Mouse (Mus musculus) heart, postnatal 4 days (tissue): ENCODE results near the gene Itgal. TPM values are rescaled to one million over a fixed set of nuclear protein-coding genes. Genes with fewer than 3 reads are reported as not detected.
"Not testable (repeated sequence)": the region's sequence is repeated elsewhere in the genome, so short reads cannot be mapped to it uniquely, and the experiment has no call there.

ENCODE experiments used
- DNase-seq: peaks from one replicate; pipeline ENCODE4 v3.0.0; 2021
- total RNA-seq, 2 experiments: library from RNA; stranded (reverse); gene quantifications; 2 replicates each; pipeline ENCODE4 v1.2.3; 2021

Gene Itgal
- total RNA-seq, 2 experiments from 2014 or later, result 2.3 TPM

DNA sequence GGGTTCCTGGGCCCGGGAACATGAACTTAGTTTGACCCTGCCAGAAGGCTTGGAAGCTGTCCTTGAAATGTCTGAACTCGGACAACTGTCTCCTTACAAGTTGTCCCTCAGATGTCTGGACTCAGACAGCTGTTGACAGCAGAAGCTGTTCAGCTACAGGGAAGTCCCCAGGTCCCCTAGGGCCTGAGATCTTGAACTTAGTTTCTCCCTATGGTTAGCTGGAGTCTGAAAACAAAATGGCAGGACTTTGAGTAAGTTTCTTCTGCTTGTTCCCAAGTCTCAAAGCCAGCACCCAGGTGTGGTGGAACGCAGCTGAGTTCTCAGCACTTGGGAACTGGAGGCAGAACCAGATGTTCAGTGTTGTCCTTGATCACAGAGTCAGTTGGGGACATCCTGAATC lies 16.0 kb upstream of the Itgal start:
- DNase-seq, result peak; percentile 37

DNA sequence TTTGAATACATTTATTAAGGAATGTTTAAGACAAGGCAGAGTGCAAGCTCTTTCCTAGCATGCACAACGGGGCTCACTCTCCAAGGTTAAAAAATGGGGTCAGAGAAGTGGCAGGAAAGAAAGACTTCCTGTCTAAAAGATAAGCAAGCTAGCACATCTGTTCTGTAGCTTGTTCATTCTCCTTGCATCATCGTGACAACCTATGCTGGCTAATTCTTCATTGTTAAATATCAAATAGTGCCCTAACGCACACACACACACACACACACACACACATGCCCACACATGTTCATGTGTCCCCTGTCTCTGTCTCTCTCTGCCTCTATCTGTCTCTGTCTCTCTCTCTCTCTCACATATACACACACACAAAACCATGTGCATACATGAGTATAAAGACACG lies 14.9 kb upstream of the Itgal start:
- no peak for DNase-seq

DNA sequence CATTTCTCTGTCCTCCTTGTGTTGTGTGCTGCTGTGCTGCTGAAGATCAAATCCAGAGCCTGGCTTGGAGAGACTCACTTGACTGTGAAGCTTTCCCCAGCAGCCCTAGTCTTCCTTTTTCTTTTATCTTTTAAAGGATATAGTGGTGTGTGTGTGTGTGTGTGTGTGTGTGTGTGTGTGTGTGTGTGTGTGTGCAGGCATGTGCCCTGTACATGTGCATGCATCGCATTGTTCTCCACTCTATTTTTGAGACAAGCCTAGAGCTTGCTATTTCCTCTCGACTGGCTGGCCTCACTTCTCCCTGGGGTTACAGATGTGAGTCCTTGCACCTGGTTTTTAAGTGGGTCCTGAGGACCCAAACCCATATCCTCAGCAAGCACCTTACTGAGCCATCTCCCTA lies 13.9 kb upstream of the Itgal start:
- no peak for DNase-seq

DNA sequence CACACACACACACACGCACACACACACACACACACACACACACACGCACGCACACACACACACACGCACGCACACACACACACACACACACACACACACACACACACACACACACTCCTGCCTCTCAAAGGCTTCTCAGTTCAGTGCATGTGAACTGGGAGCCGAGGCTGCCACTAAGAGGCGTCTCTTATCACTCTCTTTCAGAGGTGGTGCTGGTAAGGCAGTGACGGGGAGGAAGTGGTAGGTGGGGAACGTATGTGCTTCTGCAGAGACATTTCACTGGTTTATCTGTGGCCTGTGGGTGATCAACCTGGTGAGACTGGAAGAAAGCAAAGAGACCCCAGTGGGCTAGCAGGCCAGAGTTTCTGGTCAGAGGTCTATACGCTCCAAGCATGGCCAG lies 10.9 kb upstream of the Itgal start:
- DNase-seq, result no peak

DNA sequence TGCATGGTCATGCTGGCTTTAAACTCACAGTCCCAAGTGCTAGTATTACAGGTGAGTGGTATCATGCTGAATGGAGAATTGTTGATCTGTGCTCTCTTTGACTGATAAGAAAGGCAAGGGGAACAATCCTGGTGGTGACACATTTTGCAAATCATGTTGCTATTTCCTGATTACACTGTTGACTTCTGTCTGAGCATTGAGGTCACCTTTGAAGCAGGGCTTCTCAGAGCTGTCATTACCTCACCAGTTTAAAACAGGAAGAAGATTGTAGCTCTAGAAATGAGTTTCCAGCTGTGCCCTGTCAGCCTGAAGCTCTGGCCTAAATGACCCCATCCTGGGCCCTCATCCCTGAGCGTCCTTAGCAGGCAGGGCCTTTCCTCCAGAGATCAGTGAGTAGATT lies 8.1 kb upstream of the Itgal start:
- DNase-seq, result no peak

DNA sequence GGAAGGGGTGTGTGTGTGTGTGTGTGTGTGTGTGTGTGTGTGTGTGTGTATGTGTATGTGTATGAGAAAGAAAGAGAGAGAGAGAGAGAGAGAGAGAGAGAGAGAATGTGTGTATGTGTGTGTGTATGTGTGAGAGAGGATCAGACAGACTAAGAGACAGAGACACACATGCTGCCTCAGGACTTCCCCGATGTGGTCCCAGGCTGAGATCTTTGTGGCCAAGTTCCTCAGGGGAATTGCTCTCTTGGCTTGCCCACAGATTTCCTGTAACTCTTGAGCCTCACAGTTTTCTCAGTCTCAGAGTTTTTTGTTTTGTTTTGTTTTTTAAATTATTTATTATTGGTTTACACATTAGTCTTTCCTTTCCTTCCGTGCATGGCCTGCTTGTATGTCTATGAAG lies 6.8 kb upstream of the Itgal start:
- no peak for DNase-seq

DNA sequence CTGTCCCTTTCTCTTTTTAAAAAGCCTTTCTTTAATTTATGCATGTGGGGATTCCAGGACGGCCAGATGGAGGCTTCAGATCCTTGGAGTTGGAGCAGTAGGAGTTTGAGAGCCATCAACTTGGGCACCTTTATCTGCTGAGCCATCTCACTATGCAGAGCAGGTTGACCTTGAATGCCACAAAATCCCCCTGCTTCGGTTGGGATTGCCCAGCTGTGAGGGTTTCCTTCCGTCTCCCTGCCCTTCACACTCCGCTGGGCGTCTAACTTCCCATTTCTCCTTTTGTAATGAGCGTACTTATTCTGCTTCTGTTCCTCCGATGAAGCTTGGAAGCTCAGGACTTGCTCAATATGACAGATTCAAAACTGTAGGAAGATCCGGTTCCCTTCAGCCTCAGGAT lies 5.9 kb upstream of the Itgal start:
- DNase-seq, result no peak

DNA sequence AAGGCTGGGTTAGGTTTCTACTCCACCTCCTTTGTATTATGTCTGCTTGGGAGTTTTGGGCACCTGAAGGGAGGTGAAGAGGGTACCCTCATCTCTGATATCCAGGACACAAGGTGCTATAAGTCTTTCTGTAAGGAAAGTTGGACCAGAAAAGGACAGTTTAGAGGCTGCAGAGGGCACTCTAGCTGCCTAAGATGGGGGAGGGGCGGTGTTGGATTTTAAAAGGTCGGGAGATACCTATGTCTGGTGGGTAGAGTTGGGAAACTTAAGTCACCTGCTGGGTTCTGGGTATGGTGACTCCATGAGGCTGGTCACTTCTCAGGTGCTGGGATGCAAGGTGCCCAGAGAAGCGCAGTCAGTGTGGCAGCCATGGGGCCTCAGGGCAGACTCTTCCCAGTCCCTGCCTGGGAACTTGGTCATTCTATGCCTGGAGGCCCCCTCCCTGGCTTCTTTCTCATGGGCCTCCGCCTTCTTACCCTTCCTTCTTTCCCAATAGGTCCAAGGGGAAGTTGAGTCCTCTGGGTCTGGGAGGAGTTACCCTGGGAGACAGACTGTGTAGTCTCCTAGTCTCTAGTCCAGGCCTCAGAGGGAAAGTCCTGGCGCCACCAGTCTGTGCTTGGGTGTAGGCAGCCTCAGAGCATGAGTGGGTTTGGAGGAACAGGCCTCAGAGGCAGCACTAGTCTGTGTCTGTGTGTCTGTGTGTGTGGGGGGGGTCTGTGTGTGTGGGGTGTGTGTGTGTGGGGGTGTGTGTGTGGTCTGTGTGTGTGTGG lies 911 bp downstream of the Itgal start:
- no peak for DNase-seq

DNA sequence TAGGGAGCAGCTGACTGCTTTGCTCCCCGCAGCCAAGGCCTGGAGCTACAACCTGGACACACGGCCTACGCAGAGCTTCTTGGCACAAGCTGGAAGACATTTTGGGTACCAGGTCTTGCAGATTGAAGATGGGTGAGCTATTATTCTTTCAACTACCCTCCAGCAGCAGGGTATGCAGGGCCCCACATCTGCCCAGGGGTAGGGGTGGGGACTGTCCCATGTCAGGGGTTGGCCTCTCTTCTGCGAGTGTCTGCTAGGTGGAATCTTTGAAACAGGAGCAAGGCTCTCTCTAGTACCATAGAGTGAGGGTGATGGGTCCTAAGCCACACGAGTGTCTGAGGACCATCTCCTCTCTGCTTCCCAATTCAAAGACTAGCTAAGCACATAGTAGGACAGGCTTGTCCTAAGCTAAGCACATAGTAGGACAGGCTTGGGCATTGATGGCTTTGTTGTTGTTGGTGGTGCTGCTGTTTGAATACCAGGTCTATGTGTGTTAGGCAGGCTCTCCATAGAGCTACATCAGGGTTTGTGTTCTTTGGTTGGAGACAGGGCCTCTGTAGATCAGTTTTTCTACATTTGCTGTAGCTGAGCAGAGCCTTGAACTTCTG lies 1.6 kb downstream of the Itgal start:
- no peak for DNase-seq

DNA sequence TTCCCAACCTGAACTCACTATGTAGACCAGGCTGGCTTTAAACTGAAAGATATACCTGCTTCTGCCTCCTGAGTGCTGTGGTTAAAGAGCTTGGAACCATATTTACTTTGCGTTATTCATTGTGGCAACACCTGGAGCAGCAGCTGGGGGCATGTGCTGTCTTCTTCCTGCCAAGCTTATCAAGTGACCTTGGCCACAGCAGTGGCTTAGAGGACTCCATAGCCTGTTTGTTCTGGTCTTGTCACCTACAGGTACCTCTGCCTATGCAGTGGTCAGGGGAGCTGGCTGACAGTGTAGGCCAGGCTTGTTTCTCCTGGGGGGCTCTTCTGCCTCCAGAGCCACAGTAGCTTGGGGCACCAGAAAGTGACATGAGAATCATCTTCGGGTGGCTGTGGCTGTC lies 12.4 kb downstream of the Itgal start:
- no peak for DNase-seq

DNA sequence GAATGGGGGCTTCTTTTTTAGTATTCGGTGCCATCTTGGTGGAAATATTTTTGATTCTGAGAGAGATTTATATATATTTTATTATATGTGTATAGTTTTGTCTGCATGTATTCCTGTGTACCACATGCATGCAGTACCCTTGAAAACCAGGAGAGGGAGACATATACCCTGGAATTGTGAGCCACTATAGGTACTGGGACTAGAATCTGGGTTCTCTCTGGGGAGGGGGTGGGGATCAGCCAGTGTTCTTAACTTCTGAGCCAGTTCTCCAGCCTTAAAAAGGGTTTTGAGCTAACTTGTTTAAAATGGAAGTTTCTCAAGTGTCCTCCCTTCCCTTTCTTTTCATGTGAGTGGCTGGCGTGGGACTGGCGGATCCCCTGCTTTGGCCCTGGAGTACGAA lies 12.8 kb downstream of the Itgal start:
- peak; percentile 75 for DNase-seq

DNA sequence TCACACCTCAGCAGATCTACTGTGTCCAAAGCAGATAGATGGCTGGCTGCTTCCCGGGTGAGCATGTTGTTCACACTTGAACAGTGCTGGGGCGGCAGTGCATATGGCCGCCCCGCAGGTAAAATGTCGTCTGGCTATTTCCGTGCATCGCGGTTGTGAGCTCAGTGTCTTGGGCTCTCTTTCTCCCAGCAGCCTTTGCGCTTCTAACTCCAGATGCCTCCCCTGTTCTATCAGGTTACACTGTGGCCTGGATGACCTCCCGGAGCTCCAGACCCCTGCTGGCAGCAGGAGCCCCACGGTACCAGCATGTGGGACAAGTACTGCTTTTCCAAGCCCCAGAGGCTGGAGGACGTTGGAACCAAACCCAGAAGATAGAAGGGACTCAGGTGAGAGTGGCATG lies 13.9 kb downstream of the Itgal start:
- DNase-seq, result no peak

DNA sequence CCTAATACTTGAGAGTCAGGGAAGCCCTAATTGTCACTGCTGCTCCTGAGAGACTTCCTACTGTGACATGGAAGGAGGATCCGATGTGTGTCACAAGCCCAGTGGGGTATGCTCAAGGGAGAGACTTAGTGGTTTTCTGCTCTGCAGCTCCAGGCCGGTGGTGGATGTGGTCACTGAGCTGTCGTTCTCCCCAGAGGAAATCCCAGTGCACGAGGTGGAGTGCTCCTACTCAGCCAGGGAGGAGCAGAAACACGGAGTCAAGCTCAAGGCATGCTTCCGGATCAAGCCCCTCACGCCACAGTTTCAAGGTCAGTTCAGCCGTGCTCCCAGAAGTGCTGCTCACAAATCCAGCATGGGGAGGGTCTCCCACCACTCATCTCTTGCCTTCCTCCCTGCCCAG lies 17.9 kb downstream of the Itgal start:
- no peak for DNase-seq

DNA sequence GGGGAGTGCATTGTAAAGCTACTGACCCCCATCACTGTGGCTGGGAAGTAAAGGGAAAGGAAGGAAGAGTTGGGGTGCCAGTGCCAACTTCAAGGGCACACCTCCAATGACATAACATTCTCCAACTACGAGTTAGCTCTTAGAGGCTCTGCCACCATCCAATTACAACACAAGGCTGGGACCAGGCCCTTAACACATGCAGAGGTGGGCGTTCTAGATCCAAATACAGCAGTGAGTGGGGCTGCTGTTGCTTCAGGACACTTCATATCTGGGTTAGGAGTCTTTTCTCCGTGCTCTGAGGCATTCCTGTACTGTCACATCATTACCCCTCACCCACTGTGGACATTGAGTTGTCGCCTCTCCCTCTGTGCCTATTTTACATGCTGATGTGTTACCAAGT lies 25.0 kb downstream of the Itgal start:
- no peak for DNase-seq

DNA sequence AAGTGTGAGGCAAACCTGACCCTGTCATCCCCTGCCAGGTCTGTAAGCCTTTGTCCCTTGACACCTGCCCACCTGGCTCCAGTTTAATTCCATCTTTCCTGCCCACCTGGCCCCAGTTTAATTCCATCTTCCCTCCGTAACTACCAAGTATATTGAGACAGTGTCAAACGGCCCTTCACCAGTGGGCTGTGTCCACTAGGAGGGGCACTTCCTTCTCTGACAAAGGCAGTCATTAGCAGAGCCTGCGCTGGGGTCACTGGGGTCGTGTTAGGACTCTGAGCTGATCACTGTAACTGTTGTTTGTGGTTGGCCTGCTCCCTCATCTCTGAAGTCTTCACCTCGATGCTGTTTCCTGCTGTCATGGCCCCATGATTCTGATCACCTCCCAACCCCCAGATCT lies 26.0 kb downstream of the Itgal start:
- DNase-seq, result peak; percentile 59

DNA sequence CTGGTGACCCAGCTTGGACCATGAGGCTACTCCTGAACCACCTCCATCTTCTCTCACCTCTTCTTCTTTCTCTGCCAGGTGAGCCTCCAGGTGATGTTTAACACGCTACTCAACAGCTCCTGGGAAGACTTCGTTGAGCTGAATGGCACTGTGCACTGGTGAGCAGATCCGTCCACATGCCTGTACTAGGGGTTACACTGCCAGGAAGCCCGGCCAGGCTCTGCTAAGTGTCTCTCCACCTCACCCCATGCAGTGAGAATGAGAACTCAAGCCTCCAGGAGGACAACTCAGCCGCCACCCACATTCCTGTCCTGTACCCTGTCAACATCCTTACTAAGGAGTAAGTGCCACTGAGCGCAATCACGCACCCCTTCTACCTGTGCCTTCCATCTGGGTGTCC lies 28.9 kb downstream of the Itgal start:
- DNase-seq, result no peak

DNA sequence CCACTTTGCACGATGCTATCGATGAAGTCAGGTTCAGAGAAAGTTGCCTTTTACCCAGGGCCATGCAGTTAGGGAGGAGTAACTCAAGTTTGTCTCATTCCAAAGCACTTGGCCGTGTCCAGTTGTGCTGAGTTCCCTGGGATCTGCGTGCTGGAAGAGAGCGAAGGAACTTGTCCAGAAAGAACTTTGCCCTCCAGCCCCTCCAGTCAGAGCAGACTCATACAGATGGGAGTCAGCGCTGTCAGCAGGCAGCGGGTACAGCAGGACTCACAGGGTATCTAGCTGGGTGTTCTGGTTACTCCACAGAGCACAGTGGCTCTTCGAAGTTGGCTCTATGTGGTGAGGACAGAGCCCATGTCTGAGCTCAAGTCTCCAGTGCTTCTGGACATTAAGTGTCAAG lies 29.5 kb downstream of the Itgal start:
- DNase-seq, result no peak

DNA sequence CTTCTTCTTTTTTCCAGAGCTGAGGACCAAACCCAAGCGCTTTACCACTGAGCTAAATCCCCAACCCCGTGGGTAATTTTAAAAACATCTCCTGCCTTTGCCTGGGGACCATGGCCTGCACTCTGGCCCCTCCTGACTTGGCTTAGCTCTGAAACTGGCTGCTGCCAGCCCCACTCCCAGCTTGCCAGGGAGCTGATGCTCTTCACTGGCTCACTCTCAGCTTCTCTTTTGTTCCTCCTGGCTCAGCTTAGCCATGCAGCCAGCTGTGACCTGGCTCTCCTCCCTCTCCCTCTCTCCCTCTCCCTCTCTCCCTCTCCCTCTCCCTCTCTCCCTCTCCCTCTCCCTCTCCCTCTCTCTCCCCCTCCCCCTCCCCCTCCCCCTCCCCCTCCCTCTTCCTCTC lies 30.6 kb downstream of the Itgal start:
- peak; percentile 60 for DNase-seq

DNA sequence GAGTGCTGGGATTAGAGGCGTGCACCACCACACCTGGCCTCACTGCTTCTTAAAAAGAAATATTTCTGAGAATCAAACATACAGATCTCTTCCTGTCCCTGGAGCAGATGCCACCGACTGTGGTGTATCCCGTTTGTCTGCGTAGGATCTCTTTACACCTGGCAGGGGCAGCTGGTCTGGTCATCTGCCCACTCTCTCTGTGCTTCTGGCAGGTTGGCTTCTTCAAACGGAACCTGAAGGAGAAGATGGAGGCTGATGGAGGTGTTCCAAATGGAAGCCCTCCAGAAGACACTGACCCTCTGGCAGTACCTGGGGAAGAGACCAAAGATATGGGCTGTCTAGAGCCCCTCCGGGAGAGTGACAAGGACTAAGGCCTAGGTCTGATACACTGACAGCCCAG lies 37.2 kb downstream of the Itgal start:
- no peak for DNase-seq

DNA sequence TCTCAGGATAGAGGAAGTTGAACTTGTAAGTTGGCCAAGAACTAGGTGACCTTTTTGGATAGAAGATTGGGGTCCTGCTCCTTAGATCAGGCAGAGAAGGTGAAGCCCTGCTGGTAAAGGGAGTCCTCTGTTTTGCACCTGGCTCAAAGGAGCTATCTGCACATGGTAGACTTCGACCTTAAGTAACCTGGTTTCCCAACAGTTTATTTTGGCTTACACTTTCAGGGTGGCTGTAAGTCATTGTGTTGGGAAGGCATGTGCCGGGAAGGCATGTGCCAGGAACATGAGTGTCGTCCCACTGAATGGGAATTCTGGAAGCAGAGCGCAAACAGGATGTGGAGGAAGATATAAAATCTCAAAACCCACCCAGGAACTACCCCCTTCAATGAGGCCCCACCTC lies 39.5 kb downstream of the Itgal start:
- DNase-seq, result no peak

DNA sequence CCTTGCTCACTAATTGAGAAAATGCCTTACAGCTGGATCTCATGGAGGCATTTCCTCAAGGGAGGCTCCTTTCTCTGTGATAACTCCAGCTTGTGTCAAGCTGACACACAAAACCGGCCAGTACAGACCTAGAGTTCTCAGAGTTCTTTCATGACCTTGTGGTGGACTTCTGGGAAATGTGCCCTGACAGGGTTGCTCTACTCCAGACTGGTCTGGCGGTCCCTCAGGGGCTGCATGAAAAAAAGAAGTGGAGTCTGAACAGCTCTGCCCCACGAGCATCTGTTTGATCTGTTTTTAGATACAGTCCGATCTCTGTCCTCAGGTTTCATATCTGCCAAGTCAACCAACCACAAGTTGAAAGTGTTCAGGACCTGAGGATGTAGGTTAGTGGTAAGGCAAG lies 41.6 kb downstream of the Itgal start:
- DNase-seq, result no peak

DNA sequence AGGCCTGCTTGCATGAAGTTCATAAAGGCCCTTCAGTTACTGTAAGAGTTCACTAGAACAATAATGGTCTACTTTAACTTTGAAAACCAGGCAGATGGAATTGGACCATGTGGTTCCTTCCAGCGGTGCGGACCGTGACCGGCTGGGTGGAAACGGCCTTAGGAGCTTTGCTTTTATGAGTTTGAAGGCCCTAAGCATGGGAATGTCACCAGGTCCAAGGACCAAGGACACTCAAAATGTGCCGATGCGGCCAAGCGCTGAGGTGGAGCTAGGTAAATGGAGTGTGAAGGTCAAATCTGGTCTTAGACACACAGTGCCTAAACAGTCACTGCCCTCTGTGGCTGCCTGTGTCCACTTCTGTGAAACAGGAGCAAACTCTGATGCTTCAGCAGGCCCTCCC lies 45.3 kb downstream of the Itgal start:
- no peak for DNase-seq

DNA sequence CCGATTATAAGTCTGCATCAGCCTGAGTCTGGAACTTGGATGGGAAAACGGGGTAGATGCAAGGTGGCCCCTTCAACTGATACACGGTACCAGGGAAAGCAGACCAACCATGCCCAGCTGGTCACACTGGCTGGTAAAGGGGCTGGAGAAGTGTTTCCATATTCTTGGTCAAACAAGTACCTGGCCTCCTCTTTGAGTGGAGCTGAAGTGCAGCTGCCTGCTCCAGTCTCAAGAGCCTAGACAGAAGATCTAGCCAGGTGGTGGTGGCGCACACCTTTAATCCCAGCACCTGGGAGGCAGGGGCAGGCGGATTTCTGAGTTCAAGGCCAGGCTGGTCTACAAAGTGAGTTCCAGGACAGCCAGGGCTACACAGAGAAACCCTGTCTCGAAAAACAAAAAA lies 45.8 kb downstream of the Itgal start:
- DNase-seq, result not testable (repeated sequence)

DNA sequence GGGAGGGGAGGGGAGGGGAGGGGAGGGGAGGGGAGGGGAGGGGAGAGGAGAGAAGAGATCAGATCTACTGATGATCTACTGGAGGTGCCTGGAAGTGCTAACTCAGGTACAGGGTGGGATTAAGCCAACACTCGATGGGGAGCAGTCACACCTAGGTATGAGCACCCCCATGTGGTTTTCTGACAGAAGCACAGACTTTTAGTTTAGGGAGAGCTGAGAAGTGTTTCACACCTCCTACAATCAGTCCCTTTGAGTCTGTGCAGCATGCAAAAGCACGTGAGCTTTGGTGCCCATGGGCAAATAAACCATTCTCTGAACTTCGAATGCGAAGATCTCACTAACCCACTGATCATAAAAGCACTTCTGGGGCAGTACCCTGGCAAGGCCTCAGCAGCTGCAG lies 46.3 kb downstream of the Itgal start:
- no peak for DNase-seq

DNA sequence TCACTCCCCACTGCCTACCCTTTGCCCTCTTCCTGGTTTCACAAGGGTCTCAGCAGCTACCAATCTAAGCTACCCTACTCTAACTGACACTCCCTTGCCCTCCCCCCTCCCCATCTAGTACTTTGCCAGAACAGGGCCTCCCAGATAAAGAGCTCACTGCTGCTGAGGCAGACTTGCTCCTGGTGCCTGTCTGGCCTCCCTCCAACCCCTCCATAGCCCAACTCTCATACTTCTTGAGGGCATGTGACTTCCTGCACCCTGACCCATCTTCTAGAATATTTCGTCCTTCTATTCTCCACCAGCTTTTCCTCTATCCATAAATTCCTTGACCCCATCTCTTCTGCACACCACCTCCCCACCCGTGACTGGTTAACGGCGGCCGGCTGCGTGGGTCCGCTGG lies 46.8 kb downstream of the Itgal start:
- no peak for DNase-seq
